Mouse (Mus musculus) cerebellum, adult 2 months (tissue): Measurements from ENCODE around the gene Scamp3.

Source experiments
- CTCF ChIP-seq: fragments of 200-500 bp; IDR thresholded peaks from 2 replicates; pipeline ENCODE4 v1.5.1; 2011; ENCODE audit warnings: low read depth, mild to moderate bottlenecking, control low read depth, low read length, moderate library complexity, borderline replicate concordance; ENCODE audit not compliant: insufficient read depth
- POLR2A ChIP-seq: fragments of 200-500 bp; IDR thresholded peaks from 2 replicates; pipeline ENCODE4 v1.6.1; 2011; ENCODE audit warnings: low read length, control low read depth, borderline replicate concordance; ENCODE audit not compliant: insufficient read depth

- TF ChIP-seq CTCF: no peak
- TF ChIP-seq POLR2A: no peak
These were observed 13.5 kb upstream of the Scamp3 start for GRCm38 (mm10) chr3:89163643-89164245.
